Mouse (Mus musculus) forebrain, embryonic 15.5 days (tissue): ENCODE data around the gene Slc10a6. TPM values are rescaled to one million over a fixed set of nuclear protein-coding genes. Genes with fewer than 3 reads are reported as not detected.
A peak's percentile ranks its signal among the peaks of the same experiment; 100 is the strongest.

ENCODE experiments used
- ATAC-seq: fragments of 200-750 bp; cut with Nextera tagmentation; replicated peaks from 2 replicates; pipeline ENCODE4 v1.8.0; 2017; ENCODE audit warnings: mild to moderate bottlenecking, moderate TSS enrichment, moderate library complexity
- H3K27ac ChIP-seq: fragments of 300-500 bp; sonication (generic); replicated peaks from 2 replicates; pipeline ENCODE4 v1.5.1; 2015; ENCODE audit warnings: mild to moderate bottlenecking, inconsistent platforms
- H3K27me3 ChIP-seq: fragments of 300-500 bp; sonication (generic); 2 replicates; pipeline ENCODE4 v1.6.1; 2015; ENCODE audit warnings: inconsistent platforms
- H3K36me3 ChIP-seq: fragments of 300-500 bp; sonication (generic); 2 replicates; pipeline ENCODE4 v1.6.1; 2015; ENCODE audit warnings: mild to moderate bottlenecking, inconsistent platforms
- H3K4me1 ChIP-seq: fragments of 300-500 bp; sonication (generic); 2 replicates; pipeline ENCODE4 v1.6.1; 2015; ENCODE audit warnings: inconsistent platforms
- H3K4me2 ChIP-seq: fragments of 300-500 bp; sonication (generic); replicated peaks from 2 replicates; pipeline ENCODE4 v1.6.1; 2015; ENCODE audit warnings: mild to moderate bottlenecking, inconsistent platforms
- H3K4me3 ChIP-seq: fragments of 300-500 bp; sonication (generic); 2 replicates; pipeline ENCODE4 v1.5.1; 2015; ENCODE audit warnings: mild to moderate bottlenecking, inconsistent platforms
- H3K9ac ChIP-seq: fragments of 300-500 bp; sonication (generic); replicated peaks from 2 replicates; pipeline ENCODE4 v1.6.1; 2015; ENCODE audit warnings: mild to moderate bottlenecking, inconsistent platforms
- H3K9me3 ChIP-seq: fragments of 300-500 bp; sonication (generic); 2 replicates; pipeline ENCODE4 v1.6.1; 2016; ENCODE audit warnings: inconsistent platforms
- WGBS: fragments of 180-500 bp; shearing (Covaris S2); methylation state at CpG from one replicate; pipeline ENCODE4 v1.1.7; 2015; ENCODE audit warnings: mixed read lengths; 5-methylcytosine and 5-hydroxymethylcytosine counted together
- polyA plus RNA-seq: library from polyadenylated mRNA; unstranded; fragments of >200 nt; fragmentation: Nextera tagmentation; extraction: Ambion mirVana; gene quantifications from 2 replicates; pipeline ENCODE4 v1.2.1, GENCODE M21; 2015

Gene Slc10a6
- 0.17 TPM in 1 of 2 replicates, not detected in the other for polyA plus RNA-seq

GRCm38 (mm10) chr5:103629111-103629764 is at the start of gene Slc10a6:
Gene Slc10a6 (minus strand): TSS chr5:103629403.
- no peak within 1 kb of the TSS for H3K9ac ChIP-seq
- H3K36me3 ChIP-seq, result no peaks in the 10 kb centered on the region
- peak; percentile 60 for ATAC-seq
- H3K27ac ChIP-seq, result peak within 1 kb of the TSS; percentile 41; the same call in 1 of the 2 replicates
- H3K27me3 ChIP-seq, result no peaks in the 10 kb centered on the region
- no peak within 1 kb of the TSS for H3K4me3 ChIP-seq
- no peak within 1 kb of the TSS for H3K4me2 ChIP-seq
- 59% methylated on average over 17 of the region's 17 CpGs for WGBS
- H3K4me1 ChIP-seq, result peaks cover 13% of the 10 kb centered on the region
- H3K9me3 ChIP-seq, result no peaks in the 10 kb centered on the region

GRCm38 (mm10) chr5:103678974-103679373 is 49.8 kb upstream of the Slc10a6 start:
- H3K9me3 ChIP-seq, result no peaks in the 10 kb centered on the region
- H3K36me3 ChIP-seq, result no peaks in the 10 kb centered on the region
- no peaks in the 10 kb centered on the region for H3K27me3 ChIP-seq
- H3K9ac ChIP-seq, result no peak overlapping the region
- H3K4me1 ChIP-seq, result no peaks in the 10 kb centered on the region
- H3K4me2 ChIP-seq, result no peak overlapping the region
- ATAC-seq, result no peak
- 94% methylated on average over 5 of the region's 5 CpGs for WGBS
- H3K27ac ChIP-seq, result no peak overlapping the region
- H3K4me3 ChIP-seq, result no peak overlapping the region

GRCm38 (mm10) chr5:103677894-103678293 is 48.7 kb upstream of the Slc10a6 start:
- no peaks in the 10 kb centered on the region for H3K36me3 ChIP-seq
- no peak overlapping the region for H3K9ac ChIP-seq
- no peaks in the 10 kb centered on the region for H3K27me3 ChIP-seq
- 86% methylated on average over 6 of the region's 6 CpGs for WGBS
- no peak overlapping the region for H3K27ac ChIP-seq
- no peak overlapping the region for H3K4me2 ChIP-seq
- no peaks in the 10 kb centered on the region for H3K9me3 ChIP-seq
- no peak for ATAC-seq
- H3K4me1 ChIP-seq, result no peaks in the 10 kb centered on the region
- no peak overlapping the region for H3K4me3 ChIP-seq

- no peaks in the 10 kb centered on the region for H3K9me3 ChIP-seq
- H3K36me3 ChIP-seq, result no peaks in the 10 kb centered on the region
- no peak overlapping the region for H3K4me2 ChIP-seq
- ATAC-seq, result no peak
- no peak overlapping the region for H3K9ac ChIP-seq
- H3K4me1 ChIP-seq, result no peaks in the 10 kb centered on the region
- no peak overlapping the region for H3K27ac ChIP-seq
- no peak overlapping the region for H3K4me3 ChIP-seq
- 86% methylated on average over 6 of the region's 6 CpGs for WGBS
- H3K27me3 ChIP-seq, result no peaks in the 10 kb centered on the region
These were observed 47.2 kb upstream of the Slc10a6 start for GRCm38 (mm10) chr5:103676289-103676881.

GRCm38 (mm10) chr5:103674482-103674881 is 45.3 kb upstream of the Slc10a6 start:
- WGBS, result 59% methylated on average over 6 of the region's 6 CpGs
- no peaks in the 10 kb centered on the region for H3K27me3 ChIP-seq
- no peaks in the 10 kb centered on the region for H3K9me3 ChIP-seq
- no peaks in the 10 kb centered on the region for H3K36me3 ChIP-seq
- H3K9ac ChIP-seq, result no peak overlapping the region
- H3K4me3 ChIP-seq, result no peak overlapping the region
- ATAC-seq, result no peak
- H3K4me1 ChIP-seq, result no peaks in the 10 kb centered on the region
- H3K27ac ChIP-seq, result no peak overlapping the region
- no peak overlapping the region for H3K4me2 ChIP-seq

GRCm38 (mm10) chr5:103673611-103674010 is 44.4 kb upstream of the Slc10a6 start:
- Histone ChIP-seq H3K4me3 (no peak overlapping the region), H3K4me2 (no peak overlapping the region), H3K27ac (no peak overlapping the region), H3K9ac (no peak overlapping the region), H3K36me3 (no peaks in the 10 kb centered on the region), H3K27me3 (no peaks in the 10 kb centered on the region), H3K4me1 (no peaks in the 10 kb centered on the region), H3K9me3 (no peaks in the 10 kb centered on the region)
- 73% methylated on average over 4 of the region's 4 CpGs for WGBS
- no peak for ATAC-seq

- ATAC-seq, result no peak
- whole genome bisulfite sequencing, result 57% methylated on average over 3 of the region's 3 CpGs
These were observed 42.7 kb upstream of the Slc10a6 start for GRCm38 (mm10) chr5:103671858-103672257.

GRCm38 (mm10) chr5:103665876-103666275 is 36.7 kb upstream of the Slc10a6 start:
- Histone ChIP-seq H3K36me3 (no peaks in the 10 kb centered on the region), H3K27me3 (no peaks in the 10 kb centered on the region), H3K27ac (no peak overlapping the region), H3K4me2 (no peak overlapping the region), H3K9ac (no peak overlapping the region), H3K4me3 (no peak overlapping the region), H3K4me1 (no peaks in the 10 kb centered on the region), H3K9me3 (no peaks in the 10 kb centered on the region)
- 70% methylated on average over 2 of the region's 2 CpGs for WGBS
- ATAC-seq, result no peak

More at GRCm38 (mm10) chr5:103671858-103672257, 42.7 kb upstream of the Slc10a6 start:
- Histone ChIP-seq H3K4me1 (no peaks in the 10 kb centered on the region), H3K4me2 (no peak overlapping the region), H3K9me3 (no peaks in the 10 kb centered on the region), H3K4me3 (no peak overlapping the region), H3K27me3 (no peaks in the 10 kb centered on the region), H3K36me3 (no peaks in the 10 kb centered on the region), H3K9ac (no peak overlapping the region), H3K27ac (no peak overlapping the region)

GRCm38 (mm10) chr5:103664932-103665331 is 35.7 kb upstream of the Slc10a6 start:
- 80% methylated on average over 9 of the region's 9 CpGs for WGBS
- no peak overlapping the region for H3K4me3 ChIP-seq
- no peak for ATAC-seq

GRCm38 (mm10) chr5:103659571-103659970 is 30.4 kb upstream of the Slc10a6 start:
- Histone ChIP-seq H3K4me3 (no peak overlapping the region), H3K27ac (no peak overlapping the region), H3K4me1 (peaks cover 7% of the 10 kb centered on the region), H3K4me2 (no peak overlapping the region), H3K36me3 (no peaks in the 10 kb centered on the region), H3K9me3 (no peaks in the 10 kb centered on the region), H3K9ac (no peak overlapping the region), H3K27me3 (no peaks in the 10 kb centered on the region)
- 33% methylated on average over 3 of the region's 3 CpGs for WGBS
- ATAC-seq, result no peak

More at GRCm38 (mm10) chr5:103664932-103665331, 35.7 kb upstream of the Slc10a6 start:
- Histone ChIP-seq H3K4me1 (no peaks in the 10 kb centered on the region), H3K4me2 (no peak overlapping the region), H3K36me3 (no peaks in the 10 kb centered on the region), H3K9me3 (no peaks in the 10 kb centered on the region), H3K27me3 (no peaks in the 10 kb centered on the region), H3K9ac (no peak overlapping the region), H3K27ac (no peak overlapping the region)

GRCm38 (mm10) chr5:103658921-103659320 is 29.7 kb upstream of the Slc10a6 start:
- H3K4me2 ChIP-seq, result no peak overlapping the region
- H3K9ac ChIP-seq, result no peak overlapping the region
- 69% methylated on average over 5 of the region's 5 CpGs for WGBS
- no peaks in the 10 kb centered on the region for H3K27me3 ChIP-seq
- ATAC-seq, result no peak
- H3K4me3 ChIP-seq, result no peak overlapping the region
- peaks cover 7% of the 10 kb centered on the region for H3K4me1 ChIP-seq
- H3K9me3 ChIP-seq, result no peaks in the 10 kb centered on the region
- no peak overlapping the region for H3K27ac ChIP-seq
- no peaks in the 10 kb centered on the region for H3K36me3 ChIP-seq

- no peaks in the 10 kb centered on the region for H3K36me3 ChIP-seq
- ATAC-seq, result peak; percentile 79
These were observed 26.3 kb upstream of the Slc10a6 start, which contains the start of gene 1700016H13Rik for GRCm38 (mm10) chr5:103655346-103656118. Gene 1700016H13Rik (minus strand): TSS chr5:103656010.

More at GRCm38 (mm10) chr5:103655346-103656118, 26.3 kb upstream of the Slc10a6 start, which contains the start of gene 1700016H13Rik:
- WGBS, result 1% methylated on average over 56 of the region's 56 CpGs
- Histone ChIP-seq H3K4me1 (peaks cover 7% of the 10 kb centered on the region), H3K4me3 (peak within 1 kb of the TSS; percentile 69), H3K9ac (peak within 1 kb of the TSS; percentile 68), H3K9me3 (no peaks in the 10 kb centered on the region), H3K27me3 (no peaks in the 10 kb centered on the region), H3K4me2 (peak within 1 kb of the TSS; percentile 99), H3K27ac (peak within 1 kb of the TSS; percentile 37; the same call in 1 of the 2 replicates)
